In the genomic region with DNA sequence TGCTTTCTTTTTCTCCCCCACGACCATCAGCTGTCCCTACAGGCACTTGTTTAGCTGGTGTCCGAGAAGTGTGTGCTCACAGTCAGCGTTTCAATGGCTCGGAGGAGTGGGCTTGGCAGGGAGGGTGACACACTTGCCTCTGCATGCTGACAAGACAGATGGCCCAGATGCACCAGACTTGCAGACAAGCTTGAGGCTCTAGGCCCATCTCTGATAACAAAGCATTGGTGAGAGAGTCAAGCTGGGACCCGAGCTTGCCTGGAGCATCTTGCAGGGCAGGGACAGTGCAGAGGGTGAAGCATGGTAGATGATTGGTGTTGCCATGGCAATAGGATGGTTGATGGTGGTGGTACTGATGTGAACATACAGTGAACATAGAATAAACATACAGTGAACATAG, we compare ENCODE assay signal across 23 mouse cellular contexts. TPM values are rescaled to one million over a fixed set of nuclear protein-coding genes. Genes with fewer than 3 reads are reported as not detected.
DNase-seq lines count a peak whose midpoint lies in the region; ATAC-seq and TF ChIP-seq lines count a peak whose summit lies in the region.
"Had no signal": no experiment of that assay in that cellular context is flagged by ENCODE, and none has a peak within 500 bp of the region (broad histone marks: within the 10 kb centered on the region; RNA-seq: fewer than 3 reads in every experiment).

No protein-coding gene starts in this region.

- no peak for TF ChIP-seq CTCF in kidney, adult 2 months (conservative IDR thresholded peaks at IDR 0.05; ENCODE audit: insufficient read depth, insufficient read length, low read depth, low read length)

- no peak overlapping the region for H3K9ac ChIP-seq in hindbrain, embryonic 11.5 days (ENCODE audit: low read depth, low read length)
- no peak overlapping the region for H3K9ac ChIP-seq in neural tube, embryonic 14.5 days (replicated peaks; ENCODE audit: low read depth, low read length)
- no peak overlapping the region for H3K9ac ChIP-seq in neural tube, embryonic 15.5 days (replicated peaks)
- H3K9ac ChIP-seq in midbrain, embryonic 13.5 days (replicated peaks): no peak overlapping the region
- H3K9ac ChIP-seq: heart, embryonic 15.5 days had no signal

- 65% methylated on average over 5 of the region's 5 CpGs for WGBS in hindbrain, embryonic 10.5 days
- WGBS in hindbrain, embryonic 11.5 days: 58% methylated on average over 5 of the region's 5 CpGs
- WGBS in neural tube, embryonic 14.5 days: 49% methylated on average over 5 of the region's 5 CpGs
- whole genome bisulfite sequencing in neural tube, embryonic 15.5 days: 50% methylated on average over 5 of the region's 5 CpGs
- 62% methylated on average over 5 of the region's 5 CpGs for WGBS in midbrain, embryonic 13.5 days
- 41% methylated on average over 5 of the region's 5 CpGs for WGBS in kidney, adult 2 months

- DNase-seq in hindbrain, embryonic 10.5 days (ENCODE audit: low spot score): no peak
- DNase-seq in hindbrain, embryonic 11.5 days (ENCODE audit: low spot score): no peak
- no peak for DNase-seq in kidney, adult 2 months
- no peak for DNase-seq in thymus, postnatal 4 days
- DNase-seq: adrenal gland, adult 2 months; cerebellum, adult 9-11 months; embryo, embryonic 11 days; gastrocnemius, postnatal 36 days; heart, postnatal 4 days; layer of hippocampus, postnatal 36 days; liver; lung, postnatal 10 days; right cerebral cortex, postnatal 4 days; thymus, adult 2 months had no signal

- H3K27ac ChIP-seq in hindbrain, embryonic 10.5 days: peak overlapping the region; percentile 50; the same call in 1 of the 2 replicates
- no peak overlapping the region for H3K27ac ChIP-seq in hindbrain, embryonic 11.5 days (ENCODE audit: low read depth, low read length)
- H3K27ac ChIP-seq in neural tube, embryonic 14.5 days (ENCODE audit: low read depth, low read length): 0 out of 2 replicates have a peak overlapping the region, but pooled peaks have one; percentile 16
- H3K27ac ChIP-seq in neural tube, embryonic 15.5 days (replicated peaks): no peak overlapping the region
- peak overlapping the region; percentile 93 for H3K27ac ChIP-seq in midbrain, embryonic 13.5 days
- no peak overlapping the region for H3K27ac ChIP-seq in kidney, adult 2 months (ENCODE audit: insufficient read depth, low read depth, low read length)
- H3K27ac ChIP-seq: heart, embryonic 15.5 days had no signal

- H3K27me3 ChIP-seq in hindbrain, embryonic 10.5 days (ENCODE audit: insufficient read depth, poor library complexity, severe bottlenecking): peaks cover 10% of the 10 kb centered on the region; the same call in 1 of the 2 replicates
- no peaks in the 10 kb centered on the region for H3K27me3 ChIP-seq in hindbrain, embryonic 11.5 days (ENCODE audit: control insufficient read depth, insufficient read depth, low read length)
- H3K27me3 ChIP-seq in neural tube, embryonic 14.5 days (ENCODE audit: control insufficient read depth, insufficient read depth, low read length): no peaks in the 10 kb centered on the region
- H3K27me3 ChIP-seq in neural tube, embryonic 15.5 days (replicated peaks): no peaks in the 10 kb centered on the region
- H3K27me3 ChIP-seq in midbrain, embryonic 13.5 days: no peaks in the 10 kb centered on the region; the same call in 1 of the 2 replicates
- no peaks in the 10 kb centered on the region for H3K27me3 ChIP-seq in kidney, adult 2 months (replicated peaks; ENCODE audit: control insufficient read depth, insufficient read depth, low read length)

- H3K4me2 ChIP-seq in hindbrain, embryonic 11.5 days (replicated peaks; ENCODE audit: low read depth, low read length): no peak overlapping the region
- no peak overlapping the region for H3K4me2 ChIP-seq in neural tube, embryonic 14.5 days (ENCODE audit: low read depth, low read length)
- H3K4me2 ChIP-seq in neural tube, embryonic 15.5 days: no peak overlapping the region
- H3K4me2 ChIP-seq in midbrain, embryonic 13.5 days (replicated peaks): no peak overlapping the region
- H3K4me2 ChIP-seq: heart, embryonic 15.5 days had no signal

- no peaks in the 10 kb centered on the region for H3K36me3 ChIP-seq in hindbrain, embryonic 10.5 days
- no peaks in the 10 kb centered on the region for H3K36me3 ChIP-seq in hindbrain, embryonic 11.5 days (ENCODE audit: control insufficient read depth, insufficient read depth, low read length)
- H3K36me3 ChIP-seq in neural tube, embryonic 14.5 days (ENCODE audit: control insufficient read depth, insufficient read depth, low read length): no peaks in the 10 kb centered on the region
- H3K36me3 ChIP-seq in neural tube, embryonic 15.5 days: no peaks in the 10 kb centered on the region
- no peaks in the 10 kb centered on the region for H3K36me3 ChIP-seq in midbrain, embryonic 13.5 days
- no peaks in the 10 kb centered on the region for H3K36me3 ChIP-seq in kidney, adult 2 months (ENCODE audit: control insufficient read depth, insufficient read depth, low read length)
- H3K36me3 ChIP-seq: heart, embryonic 15.5 days had no signal

- H3K4me3 ChIP-seq in hindbrain, embryonic 10.5 days: no peak overlapping the region
- H3K4me3 ChIP-seq in hindbrain, embryonic 11.5 days (ENCODE audit: low read depth, low read length): no peak overlapping the region
- no peak overlapping the region for H3K4me3 ChIP-seq in neural tube, embryonic 14.5 days (ENCODE audit: low read depth, low read length)
- no peak overlapping the region for H3K4me3 ChIP-seq in neural tube, embryonic 15.5 days (replicated peaks)
- H3K4me3 ChIP-seq in midbrain, embryonic 13.5 days (replicated peaks): no peak overlapping the region
- no peak overlapping the region for H3K4me3 ChIP-seq in kidney, adult 2 months (ENCODE audit: insufficient read depth, low read depth, low read length)
- H3K4me3 ChIP-seq: heart, embryonic 15.5 days had no signal

- H3K9me3 ChIP-seq in hindbrain, embryonic 10.5 days: no peaks in the 10 kb centered on the region; the same call in 1 of the 2 replicates
- no peaks in the 10 kb centered on the region for H3K9me3 ChIP-seq in hindbrain, embryonic 11.5 days (ENCODE audit: control insufficient read depth, low read length)
- no peaks in the 10 kb centered on the region for H3K9me3 ChIP-seq in neural tube, embryonic 14.5 days (ENCODE audit: control insufficient read depth, low read length)
- H3K9me3 ChIP-seq in neural tube, embryonic 15.5 days (replicated peaks): no peaks in the 10 kb centered on the region
- no peaks in the 10 kb centered on the region; the same call in 1 of the 2 replicates for H3K9me3 ChIP-seq in midbrain, embryonic 13.5 days
- H3K9me3 ChIP-seq: heart, embryonic 15.5 days had no signal

- no peak for TF ChIP-seq POLR2A in kidney, adult 2 months (IDR thresholded peaks at IDR 0.05; ENCODE audit: low read depth, low read length)

- no peak for ATAC-seq in hindbrain, embryonic 11.5 days (ENCODE audit: low FRiP score)
- ATAC-seq in neural tube, embryonic 14.5 days (ENCODE audit: low read depth): no peak
- no peak for ATAC-seq in neural tube, embryonic 15.5 days (ENCODE audit: low FRiP score)
- no peak for ATAC-seq in midbrain, embryonic 13.5 days
- ATAC-seq: intestine, postnatal 0 days had no signal

- H3K4me1 ChIP-seq in hindbrain, embryonic 10.5 days (replicated peaks): peaks cover 32% of the 10 kb centered on the region
- H3K4me1 ChIP-seq in hindbrain, embryonic 11.5 days (replicated peaks; ENCODE audit: control insufficient read depth, insufficient read depth, low read length): peaks cover 2% of the 10 kb centered on the region; the same call in 1 of the 2 replicates
- peaks cover 14% of the 10 kb centered on the region for H3K4me1 ChIP-seq in neural tube, embryonic 14.5 days (ENCODE audit: control insufficient read depth, insufficient read depth, low read length)
- peaks cover 23% of the 10 kb centered on the region for H3K4me1 ChIP-seq in neural tube, embryonic 15.5 days
- peaks cover 39% of the 10 kb centered on the region for H3K4me1 ChIP-seq in midbrain, embryonic 13.5 days (replicated peaks)
- H3K4me1 ChIP-seq in kidney, adult 2 months (ENCODE audit: control insufficient read depth, insufficient read depth, low read length): no peaks in the 10 kb centered on the region

RNA-seq across cellular contexts. Expression of gene Asphd2, which starts 14.6 kb away (rescaled TPM):
- polyA plus RNA-seq in hindbrain, embryonic 10.5 days (2016; fragmentation: Nextera tagmentation; extraction: Ambion mirVana): 19.3 and 24.8 TPM in 2 replicates
- 26.0 and 41.6 TPM in 2 replicates for polyA plus RNA-seq in hindbrain, embryonic 11.5 days (2014; fragmentation: Nextera tagmentation; extraction: Ambion mirVana)
- 49.5 and 58.7 TPM in 2 replicates for polyA plus RNA-seq in neural tube, embryonic 14.5 days (2014; fragmentation: Nextera tagmentation; extraction: Ambion mirVana)
- polyA plus RNA-seq in neural tube, embryonic 15.5 days (2015; fragmentation: Nextera tagmentation; extraction: Ambion mirVana): 58.3 and 89.1 TPM in 2 replicates
- 37.8 and 47.6 TPM in 2 replicates for polyA plus RNA-seq in midbrain, embryonic 13.5 days (2015; fragmentation: Nextera tagmentation; extraction: Ambion mirVana)
- polyA plus RNA-seq in kidney, adult 2 months (2012; rRNA removed): 0.20 and 0.45 TPM in 2 replicates
- polyA plus RNA-seq: liver, embryonic 16.5 days had no signal

RNA-seq across cellular contexts. Expression of gene Gm6588, which starts 40.0 kb away (rescaled TPM):
- 0.14 TPM in 1 of 2 replicates, not detected in the other for polyA plus RNA-seq in hindbrain, embryonic 10.5 days (2016; fragmentation: Nextera tagmentation; extraction: Ambion mirVana)
- 0.14 and 0.28 TPM in 2 replicates for polyA plus RNA-seq in hindbrain, embryonic 11.5 days (2014; fragmentation: Nextera tagmentation; extraction: Ambion mirVana)
- polyA plus RNA-seq in neural tube, embryonic 14.5 days (2014; fragmentation: Nextera tagmentation; extraction: Ambion mirVana): 0.37 and 0.71 TPM in 2 replicates
- polyA plus RNA-seq in neural tube, embryonic 15.5 days (2015; fragmentation: Nextera tagmentation; extraction: Ambion mirVana): 0.57 and 0.79 TPM in 2 replicates
- polyA plus RNA-seq in midbrain, embryonic 13.5 days (2015; fragmentation: Nextera tagmentation; extraction: Ambion mirVana): 1.5 and 1.7 TPM in 2 replicates
- polyA plus RNA-seq in kidney, adult 2 months (2012; rRNA removed): not detected in 2 replicates
- polyA plus RNA-seq: adrenal gland, adult 2 months; embryonic facial prominence, embryonic 14.5 days; heart, embryonic 15.5 days; intestine, postnatal 0 days; kidney, embryonic 16.5 days; liver, embryonic 16.5 days; urinary bladder, adult 2 months had no signal

RNA-seq across cellular contexts. Expression of gene Gm6583, which starts 53.4 kb away (rescaled TPM):
- 0.14 and 0.30 TPM in 2 replicates for polyA plus RNA-seq in hindbrain, embryonic 10.5 days (2016; fragmentation: Nextera tagmentation; extraction: Ambion mirVana)
- polyA plus RNA-seq in hindbrain, embryonic 11.5 days (2014; fragmentation: Nextera tagmentation; extraction: Ambion mirVana): 0.13 and 0.26 TPM in 2 replicates
- polyA plus RNA-seq in neural tube, embryonic 14.5 days (2014; fragmentation: Nextera tagmentation; extraction: Ambion mirVana): 0.12 and 0.44 TPM in 2 replicates
- 0.13 and 0.22 TPM in 2 replicates for polyA plus RNA-seq in neural tube, embryonic 15.5 days (2015; fragmentation: Nextera tagmentation; extraction: Ambion mirVana)
- polyA plus RNA-seq in midbrain, embryonic 13.5 days (2015; fragmentation: Nextera tagmentation; extraction: Ambion mirVana): 0.14 and 0.17 TPM in 2 replicates
- not detected in 2 replicates for polyA plus RNA-seq in kidney, adult 2 months (2012; rRNA removed)
- polyA plus RNA-seq: adrenal gland, adult 2 months; thymus, adult 2 months; urinary bladder, adult 2 months had no signal

Comparison
In these comparisons a context has a peak if more than half of its experiments do, and no peak if none do; other contexts are left out.
1. H3K27ac ChIP-seq: peak in hindbrain, embryonic 10.5 days (single experiment), neural tube, embryonic 14.5 days (single experiment) and midbrain, embryonic 13.5 days (single experiment); none in hindbrain, embryonic 11.5 days (single experiment), neural tube, embryonic 15.5 days (single experiment) and kidney, adult 2 months (single experiment).
2. RNA of gene Asphd2, which starts 14.6 kb away (polyA plus RNA-seq): 58.3 to 89.1 TPM in neural tube, embryonic 15.5 days, 49.5 to 58.7 TPM in neural tube, embryonic 14.5 days, 37.8 to 47.6 TPM in midbrain, embryonic 13.5 days, 26.0 to 41.6 TPM in hindbrain, embryonic 11.5 days and 19.3 to 24.8 TPM in hindbrain, embryonic 10.5 days; 0.20 to 0.45 TPM in kidney, adult 2 months; every median in the first group is over 10 times any median in the second.